ENCODE assay signal across 1 mouse cellular context in the genomic region with DNA sequence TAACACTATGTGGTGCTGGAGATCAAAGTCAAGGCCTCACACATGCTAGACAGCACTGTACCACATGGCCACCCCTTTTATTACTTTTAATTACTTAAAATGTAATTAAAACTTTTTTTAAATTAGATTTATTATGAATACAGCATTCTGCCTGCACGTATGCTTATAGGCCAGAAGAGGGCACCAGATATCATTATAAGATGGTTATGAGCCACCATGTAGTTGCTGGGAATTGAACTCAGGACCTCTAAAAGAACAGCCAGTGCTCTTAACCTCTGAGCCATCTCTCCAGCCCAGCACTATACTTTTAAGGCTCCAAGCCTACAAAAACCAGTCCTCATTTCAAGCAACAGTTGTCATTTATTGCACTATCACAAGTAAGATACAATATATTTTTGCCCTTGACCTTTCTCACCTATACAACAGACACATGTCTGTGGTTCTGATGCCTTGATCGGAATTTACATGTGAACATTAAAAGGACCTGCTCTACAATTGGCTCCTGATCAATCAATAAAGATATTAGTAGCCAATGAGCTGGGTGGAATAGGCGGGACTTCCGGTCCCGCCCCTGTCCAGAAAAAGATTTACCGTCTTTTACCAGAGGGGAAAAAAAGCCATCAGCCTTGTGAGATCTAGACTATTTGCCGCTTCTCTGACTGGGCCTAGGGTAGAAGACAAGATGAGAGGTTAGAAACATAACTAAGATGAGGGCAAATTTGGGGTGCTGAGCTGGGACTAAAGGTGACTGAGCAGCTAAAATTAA.
TF ChIP-seq lines count a peak whose summit lies in the region.

No protein-coding gene starts in this region.

TF ChIP-seq in CH12.LX, 34 proteins besides CTCF, POLR2A, EP300 and RAD21 (continued from another document):
- TF ChIP-seq CHD1 (IDR thresholded peaks at IDR 0.05; ENCODE audit: low read depth, low read length) (no peak), NELFE (IDR thresholded peaks at IDR 0.05; ENCODE audit: low read depth, low read length) (peak; percentile 82), MEF2A (IDR thresholded peaks at IDR 0.05; ENCODE audit: borderline replicate concordance, low read depth, low read length) (peak; percentile 47; the same call in 1 of the 2 replicates), TCF12 (IDR thresholded peaks at IDR 0.05; ENCODE audit: low read depth, low read length) (peak; percentile 66)
